Mouse (Mus musculus): ENCODE data around the gene Tm6sf2. TPM values are rescaled to one million over a fixed set of nuclear protein-coding genes. Genes with fewer than 3 reads are reported as not detected.
A peak's percentile ranks its signal among the peaks of the same experiment; 100 is the strongest.

Tm6sf2 gene
- polyA plus RNA-seq, 1 experiment from 2014 or later: 0.53 TPM

DNA sequence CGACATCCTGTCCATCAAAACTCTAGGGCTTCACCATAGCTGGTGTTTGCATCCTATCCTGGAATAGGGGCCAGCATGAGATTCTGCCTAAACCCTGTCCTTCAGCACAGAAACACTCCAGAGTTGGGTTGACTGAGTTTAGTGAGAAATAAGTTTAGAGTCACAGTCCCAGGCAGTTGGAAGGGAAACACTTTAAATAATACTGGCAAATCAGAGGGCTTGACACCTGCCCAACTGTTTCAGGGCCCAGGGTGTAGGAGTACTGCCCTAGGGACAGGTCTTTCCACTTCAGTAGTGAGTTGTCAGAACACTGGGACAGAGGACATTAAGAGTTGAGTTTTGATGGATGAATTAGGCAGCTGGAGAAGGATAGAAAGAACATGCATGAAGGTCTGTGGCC, 13.4 kb downstream of the Tm6sf2 start:
- Histone ChIP-seq H3K4me3 (ENCODE audit: low read depth, low read length) (no peak overlapping the region), H3K9me3 (ENCODE audit: control insufficient read depth, low read length) (no peaks in the 10 kb centered on the region), H3K27ac (ENCODE audit: low read depth, low read length) (no peak overlapping the region), H3K9ac (ENCODE audit: low read length) (no peak overlapping the region), H3K27me3 (ENCODE audit: control insufficient read depth, insufficient read depth, low read length) (peaks cover 71% of the 10 kb centered on the region), H3K36me3 (ENCODE audit: control insufficient read depth, insufficient read depth, low read length) (no peaks in the 10 kb centered on the region), H3K4me1 (ENCODE audit: control insufficient read depth, insufficient read depth, low read length) (peaks cover 16% of the 10 kb centered on the region), H3K4me2 (ENCODE audit: low read depth) (no peak overlapping the region)
- WGBS: 45% methylated on average over 1 of the region's 1 CpGs
- no peak for DNase-seq (ENCODE audit: low spot score)
- ATAC-seq (ENCODE audit: insufficient read depth, low FRiP score, low TSS enrichment): no peak

DNA sequence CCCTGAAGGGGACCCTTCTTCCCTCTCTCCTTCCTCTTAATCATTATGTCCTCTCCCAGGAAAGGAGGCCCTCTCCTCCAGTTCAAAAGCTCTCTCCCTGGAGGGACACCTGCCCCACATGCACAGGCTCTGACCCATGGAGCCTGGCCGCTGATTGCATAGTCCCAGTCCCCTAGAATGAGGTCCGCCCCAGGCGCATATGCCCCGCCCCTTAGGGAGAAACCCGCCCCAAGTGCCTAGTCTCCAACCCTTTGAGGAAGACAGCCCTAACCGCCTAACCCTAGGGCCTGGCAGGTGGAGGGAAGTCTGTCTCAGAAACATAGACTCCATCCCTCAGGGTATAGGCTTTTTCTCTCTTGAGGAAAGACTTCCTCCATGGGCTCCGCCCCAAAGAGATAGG, 14.5 kb downstream of the Tm6sf2 start:
- no peaks in the 10 kb centered on the region for H3K9me3 ChIP-seq (ENCODE audit: control insufficient read depth, low read length)
- H3K27ac ChIP-seq (ENCODE audit: low read depth, low read length): no peak overlapping the region
- no peak overlapping the region for H3K9ac ChIP-seq (ENCODE audit: low read length)
- 2% methylated on average over 7 of the region's 7 CpGs for WGBS
- ATAC-seq (ENCODE audit: insufficient read depth, low FRiP score, low TSS enrichment) (no peak), DNase-seq (ENCODE audit: low spot score) (no peak)
- H3K36me3 ChIP-seq (ENCODE audit: control insufficient read depth, insufficient read depth, low read length): no peaks in the 10 kb centered on the region
- peaks cover 71% of the 10 kb centered on the region for H3K27me3 ChIP-seq (ENCODE audit: control insufficient read depth, insufficient read depth, low read length)
- peaks cover 16% of the 10 kb centered on the region for H3K4me1 ChIP-seq (ENCODE audit: control insufficient read depth, insufficient read depth, low read length)
- H3K4me2 ChIP-seq (ENCODE audit: low read depth): no peak overlapping the region
- H3K4me3 ChIP-seq (ENCODE audit: low read depth, low read length): no peak overlapping the region

DNA sequence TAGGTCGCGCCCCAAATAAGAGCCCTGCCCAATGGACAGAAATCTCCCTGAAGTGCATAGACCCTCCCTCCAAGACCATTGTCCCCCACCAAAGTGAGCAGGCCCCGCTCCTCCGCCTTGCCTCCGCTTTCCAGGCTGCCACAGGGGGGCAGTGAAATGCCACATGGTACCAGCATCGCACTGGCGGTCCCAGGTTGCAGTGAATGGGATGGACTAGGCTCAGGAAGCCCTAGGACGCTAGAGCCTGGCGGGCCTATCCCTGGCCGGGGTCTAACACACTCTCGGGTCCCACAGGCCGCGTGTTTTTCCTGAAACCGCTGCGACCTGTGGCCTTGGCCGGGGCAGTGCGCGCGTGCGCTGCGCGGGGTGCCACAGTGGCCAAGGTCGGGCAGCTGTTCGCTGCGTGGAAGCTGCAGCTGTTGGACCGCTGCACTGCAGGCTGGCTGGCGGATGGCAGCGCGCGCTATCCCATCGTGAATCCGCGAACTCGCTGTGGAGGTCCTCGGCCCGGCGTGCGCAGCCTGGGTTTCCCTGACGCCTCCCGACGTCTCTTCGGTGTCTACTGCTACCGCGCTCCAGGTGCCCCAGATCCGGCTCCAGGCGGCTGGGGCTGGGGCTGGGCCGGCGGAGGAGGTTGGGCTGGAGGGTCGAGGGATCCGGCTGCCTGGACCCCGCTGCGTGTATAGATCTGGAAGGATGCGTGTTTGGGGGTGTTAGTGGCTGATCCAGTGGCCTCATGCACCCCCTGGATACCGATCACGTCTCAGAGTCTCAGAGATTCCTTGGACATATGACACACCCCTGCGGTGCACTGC, 15.3 kb downstream of the Tm6sf2 start:
- Histone ChIP-seq H3K36me3 (ENCODE audit: control insufficient read depth, insufficient read depth, low read length) (no peaks in the 10 kb centered on the region), H3K27ac (ENCODE audit: low read depth, low read length) (no peak overlapping the region), H3K4me2 (ENCODE audit: low read depth) (peak overlapping the region; percentile 65), H3K4me3 (ENCODE audit: low read depth, low read length) (peak overlapping the region; percentile 31), H3K4me1 (ENCODE audit: control insufficient read depth, insufficient read depth, low read length) (peaks cover 15% of the 10 kb centered on the region), H3K9me3 (ENCODE audit: control insufficient read depth, low read length) (no peaks in the 10 kb centered on the region), H3K27me3 (ENCODE audit: control insufficient read depth, insufficient read depth, low read length) (peaks cover 66% of the 10 kb centered on the region), H3K9ac (ENCODE audit: low read length) (peak overlapping the region; percentile 29)
- DNase-seq (ENCODE audit: low spot score) (peak; percentile 79), ATAC-seq (ENCODE audit: insufficient read depth, low FRiP score, low TSS enrichment) (peak; percentile 58)
- WGBS: 3% methylated on average over 56 of the region's 56 CpGs

DNA sequence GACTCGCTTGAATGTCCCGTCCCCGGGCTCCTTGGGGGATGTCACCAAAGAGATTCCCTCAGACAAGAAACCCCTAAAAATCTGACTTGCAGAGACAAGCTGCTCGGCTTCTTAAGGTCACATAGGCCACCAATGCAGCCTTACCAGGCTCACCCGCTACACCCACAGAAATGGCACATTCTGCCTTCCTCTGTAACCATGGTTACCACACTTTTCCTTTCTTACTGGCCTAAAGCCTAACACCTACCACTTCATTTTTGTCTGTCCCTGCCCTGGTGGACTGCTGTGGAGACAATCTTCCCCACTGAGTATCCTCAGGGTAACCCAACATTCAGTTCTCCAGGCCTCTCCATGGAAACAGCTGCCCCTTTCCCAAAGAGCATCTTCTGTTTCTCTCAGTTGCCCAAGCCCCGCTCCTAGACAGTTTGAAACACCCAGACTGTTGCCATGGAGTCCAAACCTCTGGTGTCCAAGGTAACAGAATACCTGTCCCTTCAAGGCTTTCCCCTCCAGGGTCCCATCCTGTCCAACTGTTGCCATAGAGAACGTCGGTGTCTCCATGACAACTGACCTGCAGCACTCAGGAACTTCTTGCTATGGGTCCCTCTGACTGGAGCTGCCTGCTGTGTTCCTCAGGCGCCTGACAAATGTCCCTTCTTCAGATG, 16.7 kb downstream of the Tm6sf2 start:
- H3K4me2 ChIP-seq (ENCODE audit: low read depth): no peak overlapping the region
- H3K9me3 ChIP-seq (ENCODE audit: control insufficient read depth, low read length): no peaks in the 10 kb centered on the region
- H3K27ac ChIP-seq (ENCODE audit: low read depth, low read length): no peak overlapping the region
- DNase-seq (ENCODE audit: low spot score): peak; percentile 43
- ATAC-seq (ENCODE audit: insufficient read depth, low FRiP score, low TSS enrichment): no peak
- H3K36me3 ChIP-seq (ENCODE audit: control insufficient read depth, insufficient read depth, low read length): no peaks in the 10 kb centered on the region
- peaks cover 52% of the 10 kb centered on the region for H3K27me3 ChIP-seq (ENCODE audit: control insufficient read depth, insufficient read depth, low read length)
- peaks cover 8% of the 10 kb centered on the region for H3K4me1 ChIP-seq (ENCODE audit: control insufficient read depth, insufficient read depth, low read length)
- no peak overlapping the region for H3K4me3 ChIP-seq (ENCODE audit: low read depth, low read length)
- no peak overlapping the region for H3K9ac ChIP-seq (ENCODE audit: low read length)
- WGBS: 53% methylated on average over 9 of the region's 9 CpGs

DNA sequence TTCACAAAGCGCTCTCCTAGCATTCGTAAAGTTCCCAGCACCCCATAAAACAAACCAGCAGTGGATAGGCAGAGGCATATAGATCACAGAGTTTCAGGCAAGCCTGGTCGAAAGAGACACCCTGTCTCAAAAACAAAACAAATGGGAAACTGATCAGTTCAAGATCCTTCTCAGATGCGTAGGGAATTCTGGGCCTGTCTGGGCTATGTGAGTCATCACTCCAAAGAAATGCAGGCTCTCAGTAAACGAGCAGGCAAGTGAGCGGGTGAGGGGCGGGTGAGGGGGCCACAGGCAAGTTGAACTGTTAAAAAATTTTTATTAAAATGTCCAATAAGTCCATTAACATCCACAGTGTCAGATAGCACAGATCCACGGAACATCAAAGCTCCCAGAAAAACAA, 20.1 kb downstream of the Tm6sf2 start:
- no peak overlapping the region for H3K9ac ChIP-seq (ENCODE audit: low read length)
- H3K4me2 ChIP-seq (ENCODE audit: low read depth): no peak overlapping the region
- H3K36me3 ChIP-seq (ENCODE audit: control insufficient read depth, insufficient read depth, low read length): peaks cover 7% of the 10 kb centered on the region
- peaks cover 7% of the 10 kb centered on the region for H3K4me1 ChIP-seq (ENCODE audit: control insufficient read depth, insufficient read depth, low read length)
- no peak for ATAC-seq (ENCODE audit: insufficient read depth, low FRiP score, low TSS enrichment)
- H3K4me3 ChIP-seq (ENCODE audit: low read depth, low read length): no peak overlapping the region
- H3K9me3 ChIP-seq (ENCODE audit: control insufficient read depth, low read length): no peaks in the 10 kb centered on the region
- WGBS: 63% methylated on average over 8 of the region's 8 CpGs
- no peak for DNase-seq (ENCODE audit: low spot score)
- no peak overlapping the region for H3K27ac ChIP-seq (ENCODE audit: low read depth, low read length)
- peaks cover 18% of the 10 kb centered on the region for H3K27me3 ChIP-seq (ENCODE audit: control insufficient read depth, insufficient read depth, low read length)

DNA sequence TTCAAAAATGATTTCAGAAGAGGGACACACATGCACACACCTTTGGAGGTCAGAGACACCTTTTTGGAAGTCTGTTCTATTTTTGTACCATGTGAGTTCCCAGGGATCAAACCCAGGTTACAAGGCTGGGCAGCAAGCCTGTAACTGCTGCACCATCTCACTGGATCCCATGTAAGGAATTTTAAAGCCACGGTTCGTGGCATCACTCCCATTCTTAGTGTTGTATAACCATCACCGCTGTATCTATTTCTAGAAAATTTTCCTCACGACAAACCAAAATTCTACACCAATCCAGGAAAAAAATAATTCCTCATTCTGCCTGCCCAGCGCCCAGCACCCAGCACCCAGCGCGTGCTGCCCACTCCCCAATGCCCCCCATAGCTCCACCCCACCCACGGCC, 26.6 kb downstream of the Tm6sf2 start:
- DNase-seq (ENCODE audit: low spot score) (no peak), ATAC-seq (ENCODE audit: insufficient read depth, low FRiP score, low TSS enrichment) (no peak)
- Histone ChIP-seq H3K4me2 (ENCODE audit: low read depth) (no peak overlapping the region), H3K36me3 (ENCODE audit: control insufficient read depth, insufficient read depth, low read length) (peaks cover 12% of the 10 kb centered on the region), H3K4me1 (ENCODE audit: control insufficient read depth, insufficient read depth, low read length) (no peaks in the 10 kb centered on the region), H3K27me3 (ENCODE audit: control insufficient read depth, insufficient read depth, low read length) (no peaks in the 10 kb centered on the region), H3K9me3 (ENCODE audit: control insufficient read depth, low read length) (no peaks in the 10 kb centered on the region), H3K4me3 (ENCODE audit: low read depth, low read length) (no peak overlapping the region), H3K27ac (ENCODE audit: low read depth, low read length) (no peak overlapping the region), H3K9ac (ENCODE audit: low read length) (no peak overlapping the region)
- 74% methylated on average over 8 of the region's 8 CpGs for WGBS

DNA sequence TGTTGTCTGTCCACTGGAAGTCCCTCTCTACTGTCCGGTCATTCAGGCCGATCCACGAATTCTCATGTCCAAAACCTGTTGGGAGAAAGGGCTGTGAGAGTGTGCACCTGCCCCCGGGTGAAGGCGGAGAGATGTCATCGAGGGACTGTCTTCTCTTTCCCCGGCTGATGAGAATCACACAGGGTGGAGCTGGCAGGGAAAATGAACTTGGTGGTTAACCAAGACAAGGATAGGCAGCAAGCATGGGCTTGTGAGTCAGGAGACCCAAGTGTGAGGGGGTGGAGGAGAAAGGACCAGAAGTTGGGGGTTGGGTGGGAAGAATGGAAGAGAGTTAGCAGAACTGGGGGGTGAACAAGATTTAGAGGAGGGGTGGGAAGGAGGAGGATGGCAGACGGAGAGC, 27.5 kb downstream of the Tm6sf2 start:
- H3K27me3 ChIP-seq (ENCODE audit: control insufficient read depth, insufficient read depth, low read length): no peaks in the 10 kb centered on the region
- H3K27ac ChIP-seq (ENCODE audit: low read depth, low read length): no peak overlapping the region
- peaks cover 12% of the 10 kb centered on the region for H3K36me3 ChIP-seq (ENCODE audit: control insufficient read depth, insufficient read depth, low read length)
- ATAC-seq (ENCODE audit: insufficient read depth, low FRiP score, low TSS enrichment): no peak
- DNase-seq (ENCODE audit: low spot score): no peak
- no peak overlapping the region for H3K9ac ChIP-seq (ENCODE audit: low read length)
- 85% methylated on average over 8 of the region's 8 CpGs for WGBS
- H3K4me3 ChIP-seq (ENCODE audit: low read depth, low read length): no peak overlapping the region
- no peak overlapping the region for H3K4me2 ChIP-seq (ENCODE audit: low read depth)
- H3K4me1 ChIP-seq (ENCODE audit: control insufficient read depth, insufficient read depth, low read length): no peaks in the 10 kb centered on the region
- H3K9me3 ChIP-seq (ENCODE audit: control insufficient read depth, low read length): no peaks in the 10 kb centered on the region

DNA sequence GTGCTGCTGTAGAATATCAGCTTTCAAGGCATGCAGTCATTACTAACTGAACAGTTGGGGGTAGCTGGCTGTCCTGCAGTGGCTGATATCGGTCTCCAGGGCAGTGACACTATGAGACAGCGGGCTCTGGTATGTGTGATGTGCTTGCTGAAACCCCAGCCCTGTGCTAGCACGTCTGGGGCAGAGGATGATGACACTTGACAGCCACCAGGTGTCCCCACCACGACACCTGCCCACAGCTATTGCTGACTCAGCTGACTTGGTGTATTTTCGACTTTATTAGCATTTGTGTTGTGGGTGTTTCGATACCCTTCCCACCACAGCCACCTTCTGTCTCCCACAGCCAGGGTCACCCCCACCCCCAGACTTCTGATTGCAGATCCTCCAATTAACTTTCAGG, 31.8 kb downstream of the Tm6sf2 start:
- DNase-seq (ENCODE audit: low spot score): no peak
- ATAC-seq (ENCODE audit: insufficient read depth, low FRiP score, low TSS enrichment): 0 out of 2 replicates have a peak, but pooled peaks have one; percentile 52

DNA sequence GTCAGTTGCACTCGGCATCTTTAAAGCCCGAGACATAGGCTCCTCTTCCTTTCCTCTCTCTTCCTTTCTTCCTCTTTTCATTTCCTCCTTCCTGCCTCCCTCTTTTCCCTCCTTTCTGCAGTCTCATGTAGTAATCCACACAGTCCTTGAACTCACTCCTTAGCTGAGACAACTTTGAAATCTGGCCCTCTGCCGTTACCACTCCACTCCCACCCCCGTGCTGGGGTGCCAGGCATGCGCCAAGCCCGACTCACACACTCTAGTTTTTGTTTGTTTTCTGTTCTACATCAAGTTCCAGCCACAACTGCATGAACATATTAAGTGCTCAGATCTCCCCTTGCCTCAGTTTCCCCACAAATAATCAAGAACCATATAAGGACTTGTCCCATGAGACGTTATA, 32.2 kb downstream of the Tm6sf2 start:
- ATAC-seq (ENCODE audit: insufficient read depth, low FRiP score, low TSS enrichment) (no peak), DNase-seq (ENCODE audit: low spot score) (no peak)
- 83% methylated on average over 7 of the region's 7 CpGs for WGBS
- Histone ChIP-seq H3K4me2 (ENCODE audit: low read depth) (no peak overlapping the region), H3K36me3 (ENCODE audit: control insufficient read depth, insufficient read depth, low read length) (peaks cover 2% of the 10 kb centered on the region; the same call in 1 of the 2 replicates), H3K4me3 (ENCODE audit: low read depth, low read length) (no peak overlapping the region), H3K27ac (ENCODE audit: low read depth, low read length) (no peak overlapping the region), H3K9me3 (ENCODE audit: control insufficient read depth, low read length) (no peaks in the 10 kb centered on the region), H3K27me3 (ENCODE audit: control insufficient read depth, insufficient read depth, low read length) (peaks cover 5% of the 10 kb centered on the region; the same call in 1 of the 2 replicates), H3K9ac (ENCODE audit: low read length) (no peak overlapping the region), H3K4me1 (ENCODE audit: control insufficient read depth, insufficient read depth, low read length) (no peaks in the 10 kb centered on the region)

More for the DNA sequence above, 31.8 kb downstream of the Tm6sf2 start:
- Histone ChIP-seq H3K4me1 (ENCODE audit: control insufficient read depth, insufficient read depth, low read length) (no peaks in the 10 kb centered on the region), H3K27ac (ENCODE audit: low read depth, low read length) (no peak overlapping the region), H3K4me2 (ENCODE audit: low read depth) (no peak overlapping the region), H3K4me3 (ENCODE audit: low read depth, low read length) (no peak overlapping the region), H3K9ac (ENCODE audit: low read length) (no peak overlapping the region), H3K27me3 (ENCODE audit: control insufficient read depth, insufficient read depth, low read length) (peaks cover 2% of the 10 kb centered on the region; the same call in 1 of the 2 replicates), H3K36me3 (ENCODE audit: control insufficient read depth, insufficient read depth, low read length) (peaks cover 2% of the 10 kb centered on the region; the same call in 1 of the 2 replicates), H3K9me3 (ENCODE audit: control insufficient read depth, low read length) (no peaks in the 10 kb centered on the region)
- WGBS: 23% methylated on average over 6 of the region's 6 CpGs
